Mouse (Mus musculus) adrenal gland, adult 2 months (tissue): ENCODE measurements at regions not wholly inside any gene's neighbourhood (a gene's known extent, or its start where the extent isn't known, plus 50 kb on each side); places are given as distances from the start of the nearest gene placed in this dataset.
A peak's percentile ranks its signal among the peaks of the same experiment; 100 is the strongest.

Experiments used
- DNase-seq: peaks from one replicate; pipeline ENCODE4 v3.0.0; 2021

GRCm38 (mm10) chr7:93424717-93425116 lies 345.1 kb downstream of the Fam181b start:
- no peak for DNase-seq

GRCm38 (mm10) chr7:93435034-93435433 lies 355.4 kb downstream of the Fam181b start:
- DNase-seq = no peak

GRCm38 (mm10) chr7:93454071-93454470 lies 374.4 kb downstream of the Fam181b start:
- DNase-seq = no peak

GRCm38 (mm10) chr7:93463377-93463776 lies 383.7 kb downstream of the Fam181b start:
- no peak for DNase-seq

GRCm38 (mm10) chr7:93473371-93473770 lies 393.7 kb downstream of the Fam181b start:
- no peak for DNase-seq

- DNase-seq = no peak
Observed at GRCm38 (mm10) chr7:93510636-93511035, 431.0 kb downstream of the Fam181b start.

GRCm38 (mm10) chr7:93511237-93511636 lies 431.6 kb downstream of the Fam181b start:
- DNase-seq = no peak

GRCm38 (mm10) chr7:93559131-93559530 lies 479.5 kb downstream of the Fam181b start:
- DNase-seq = no peak

- no peak for DNase-seq
Observed at GRCm38 (mm10) chr7:93577523-93577922, 497.9 kb downstream of the Fam181b start.

GRCm38 (mm10) chr7:93587121-93587520 lies 507.5 kb downstream of the Fam181b start:
- peak; percentile 22 for DNase-seq

- DNase-seq = peak; percentile 13
Observed at GRCm38 (mm10) chr7:93588088-93588487, 508.4 kb downstream of the Fam181b start.
